Mouse (Mus musculus): ENCODE results near the gene Ssx2ip. TPM values are rescaled to one million over a fixed set of nuclear protein-coding genes. Genes with fewer than 3 reads are reported as not detected.

The Ssx2ip gene
- polyA plus RNA-seq, 1 experiment from 2014 or later = 22.4 TPM

- H3K4me2 ChIP-seq (ENCODE audit: low read depth, low read length) = peak overlapping the region; percentile 98
- no peak for TF ChIP-seq EP300 (IDR thresholded peaks at IDR 0.05; ENCODE audit: low read depth)
- TF ChIP-seq CTCF (IDR thresholded peaks at IDR 0.05; ENCODE audit: low read depth) = no peak
- no peaks in the 10 kb centered on the region for H3K27me3 ChIP-seq (ENCODE audit: insufficient read depth, low read length)
- peaks cover 42% of the 10 kb centered on the region for H3K4me1 ChIP-seq (ENCODE audit: insufficient read depth)
- H3K36me3 ChIP-seq (replicated peaks; ENCODE audit: insufficient read depth, low read length) = no peaks in the 10 kb centered on the region
- no peak overlapping the region for H3K27ac ChIP-seq (ENCODE audit: low read depth)
- 88% methylated on average over 16 of the region's 16 CpGs for WGBS (ENCODE audit: insufficient replicate concordance)
- no peak for DNase-seq
- peak overlapping the region; percentile 96; the same call in 1 of the 2 replicates for H3K4me3 ChIP-seq (ENCODE audit: low read depth, low read length)
- H3K9me3 ChIP-seq (ENCODE audit: low read length) = no peaks in the 10 kb centered on the region
- H3K9ac ChIP-seq (replicated peaks) = no peak overlapping the region
- ATAC-seq = no peak
Measured at GRCm38 (mm10) chr3:146407086-146407721, 2.8 kb downstream of the Ssx2ip start.

- H3K27me3 ChIP-seq (ENCODE audit: insufficient read depth, low read length) = no peaks in the 10 kb centered on the region
- 0 out of 2 replicates have a peak overlapping the region, but pooled peaks have one; percentile 18 for H3K27ac ChIP-seq (ENCODE audit: low read depth)
- 0 out of 2 replicates have a peak overlapping the region, but pooled peaks have one; percentile 4 for H3K4me2 ChIP-seq (ENCODE audit: low read depth, low read length)
- H3K4me1 ChIP-seq (ENCODE audit: insufficient read depth) = peaks cover 34% of the 10 kb centered on the region
- no peaks in the 10 kb centered on the region for H3K36me3 ChIP-seq (replicated peaks; ENCODE audit: insufficient read depth, low read length)
- DNase-seq (no peak), ATAC-seq (peak; percentile 13; the same call in 1 of the 2 replicates)
- no peaks in the 10 kb centered on the region for H3K9me3 ChIP-seq (ENCODE audit: low read length)
- 70% methylated on average over 7 of the region's 7 CpGs for WGBS (ENCODE audit: insufficient replicate concordance)
- TF ChIP-seq CTCF (IDR thresholded peaks at IDR 0.05; ENCODE audit: low read depth) (no peak), EP300 (IDR thresholded peaks at IDR 0.05; ENCODE audit: low read depth) (no peak)
- no peak overlapping the region; the same call in 1 of the 2 replicates for H3K9ac ChIP-seq (replicated peaks)
- no peak overlapping the region for H3K4me3 ChIP-seq (ENCODE audit: low read depth, low read length)
Measured at GRCm38 (mm10) chr3:146410114-146410513, 5.7 kb downstream of the Ssx2ip start.

DNA sequence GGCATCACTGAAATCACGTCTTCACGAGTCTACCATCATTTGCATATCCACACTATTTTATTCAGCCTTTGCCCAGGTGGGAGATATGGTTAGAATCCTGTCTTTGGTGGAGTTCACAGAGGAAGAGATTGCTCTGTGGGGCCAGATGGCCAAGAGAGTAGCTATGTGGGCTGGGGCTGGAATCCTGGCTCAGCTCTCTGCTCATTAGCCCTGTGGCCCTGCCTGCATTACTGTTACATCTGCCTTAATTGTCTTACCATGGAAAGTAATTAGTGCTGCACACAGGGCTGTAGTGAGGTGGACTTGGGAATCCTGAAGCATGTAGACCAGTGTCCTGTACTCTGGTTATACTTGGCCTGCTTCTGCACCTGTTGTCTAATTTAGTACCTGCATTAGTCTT, 7.6 kb downstream of the Ssx2ip start:
- 74% methylated on average over 2 of the region's 2 CpGs for WGBS (ENCODE audit: insufficient replicate concordance)
- DNase-seq (no peak), ATAC-seq (no peak)
- H3K9ac ChIP-seq (replicated peaks) = no peak overlapping the region
- H3K4me1 ChIP-seq (ENCODE audit: insufficient read depth) = peaks cover 22% of the 10 kb centered on the region
- H3K4me2 ChIP-seq (ENCODE audit: low read depth, low read length) = no peak overlapping the region
- TF ChIP-seq CTCF (IDR thresholded peaks at IDR 0.05; ENCODE audit: low read depth) (no peak), EP300 (IDR thresholded peaks at IDR 0.05; ENCODE audit: low read depth) (no peak)
- H3K9me3 ChIP-seq (ENCODE audit: low read length) = no peaks in the 10 kb centered on the region
- H3K27me3 ChIP-seq (ENCODE audit: insufficient read depth, low read length) = no peaks in the 10 kb centered on the region
- H3K36me3 ChIP-seq (replicated peaks; ENCODE audit: insufficient read depth, low read length) = no peaks in the 10 kb centered on the region
- no peak overlapping the region for H3K27ac ChIP-seq (ENCODE audit: low read depth)
- no peak overlapping the region for H3K4me3 ChIP-seq (ENCODE audit: low read depth, low read length)

GRCm38 (mm10) chr3:146412480-146412879, 8.0 kb downstream of the Ssx2ip start:
- WGBS (ENCODE audit: insufficient replicate concordance) = 91% methylated on average over 7 of the region's 7 CpGs
- Histone ChIP-seq H3K4me1 (ENCODE audit: insufficient read depth) (peaks cover 21% of the 10 kb centered on the region), H3K4me2 (ENCODE audit: low read depth, low read length) (no peak overlapping the region), H3K4me3 (ENCODE audit: low read depth, low read length) (no peak overlapping the region), H3K9ac (replicated peaks) (no peak overlapping the region), H3K9me3 (ENCODE audit: low read length) (no peaks in the 10 kb centered on the region), H3K27me3 (ENCODE audit: insufficient read depth, low read length) (no peaks in the 10 kb centered on the region), H3K27ac (ENCODE audit: low read depth) (no peak overlapping the region), H3K36me3 (replicated peaks; ENCODE audit: insufficient read depth, low read length) (peaks cover 1% of the 10 kb centered on the region; the same call in 1 of the 2 replicates)
- no peak for ATAC-seq
- no peak for DNase-seq
- TF ChIP-seq CTCF (IDR thresholded peaks at IDR 0.05; ENCODE audit: low read depth) (no peak), EP300 (IDR thresholded peaks at IDR 0.05; ENCODE audit: low read depth) (no peak)

- 93% methylated on average over 13 of the region's 13 CpGs for WGBS (ENCODE audit: insufficient replicate concordance)
- DNase-seq = no peak
- peaks cover 19% of the 10 kb centered on the region for H3K4me1 ChIP-seq (ENCODE audit: insufficient read depth)
- no peak overlapping the region for H3K27ac ChIP-seq (ENCODE audit: low read depth)
- peaks cover 7% of the 10 kb centered on the region; the same call in 1 of the 2 replicates for H3K36me3 ChIP-seq (replicated peaks; ENCODE audit: insufficient read depth, low read length)
- H3K9me3 ChIP-seq (ENCODE audit: low read length) = no peaks in the 10 kb centered on the region
- H3K9ac ChIP-seq (replicated peaks) = no peak overlapping the region
- ATAC-seq = no peak
- no peak for TF ChIP-seq EP300 (IDR thresholded peaks at IDR 0.05; ENCODE audit: low read depth)
- no peak for TF ChIP-seq CTCF (IDR thresholded peaks at IDR 0.05; ENCODE audit: low read depth)
- H3K4me3 ChIP-seq (ENCODE audit: low read depth, low read length) = no peak overlapping the region
- H3K27me3 ChIP-seq (ENCODE audit: insufficient read depth, low read length) = no peaks in the 10 kb centered on the region
- H3K4me2 ChIP-seq (ENCODE audit: low read depth, low read length) = no peak overlapping the region
Measured at GRCm38 (mm10) chr3:146413016-146413415, 8.6 kb downstream of the Ssx2ip start.

- H3K27me3 ChIP-seq (ENCODE audit: insufficient read depth, low read length) = no peaks in the 10 kb centered on the region
- ATAC-seq (no peak), DNase-seq (no peak)
- no peak overlapping the region for H3K4me3 ChIP-seq (ENCODE audit: low read depth, low read length)
- H3K4me1 ChIP-seq (ENCODE audit: insufficient read depth) = peaks cover 16% of the 10 kb centered on the region
- TF ChIP-seq EP300 (IDR thresholded peaks at IDR 0.05; ENCODE audit: low read depth) (no peak), CTCF (IDR thresholded peaks at IDR 0.05; ENCODE audit: low read depth) (no peak)
- 88% methylated on average over 4 of the region's 4 CpGs for WGBS (ENCODE audit: insufficient replicate concordance)
- H3K36me3 ChIP-seq (replicated peaks; ENCODE audit: insufficient read depth, low read length) = peaks cover 15% of the 10 kb centered on the region
- H3K9ac ChIP-seq (replicated peaks) = no peak overlapping the region
- no peaks in the 10 kb centered on the region for H3K9me3 ChIP-seq (ENCODE audit: low read length)
- H3K27ac ChIP-seq (ENCODE audit: low read depth) = no peak overlapping the region
- H3K4me2 ChIP-seq (ENCODE audit: low read depth, low read length) = no peak overlapping the region
Measured at GRCm38 (mm10) chr3:146413992-146414391, 9.6 kb downstream of the Ssx2ip start.

Data from liver, postnatal 0 days (tissue).